Mouse (Mus musculus) urinary bladder, adult 2 months (tissue): ENCODE measurements around the gene Krtap16-1. TPM values are rescaled to one million over a fixed set of nuclear protein-coding genes. Genes with fewer than 3 reads are reported as not detected.
A peak's percentile ranks its signal among the peaks of the same experiment; 100 is the strongest.

ENCODE experiments used
- DNase-seq: peaks from one replicate; pipeline ENCODE4 v3.0.0; 2022; ENCODE audit warnings: low spot score
- polyA plus RNA-seq: library from polyadenylated mRNA; depleted of rRNA; stranded (reverse); fragments of >200 nt; gene quantifications from 2 replicates; pipeline ENCODE4 v1.2.3, GENCODE M21; 2012; rRNA removed

Gene Krtap16-1
- polyA plus RNA-seq: not detected in 2 replicates

GRCm38 (mm10) chr11:99986180-99986647 lies at the start of gene Krtap16-1:
Gene Krtap16-1 (minus strand): TSS chr11:99986597.
- no peak for DNase-seq

- DNase-seq: no peak
Measured at GRCm38 (mm10) chr11:100029768-100030167, 43.4 kb upstream of the Krtap16-1 start, which contains the start of gene Krt33b. Gene Krt33b (minus strand): TSS chr11:100029868.

GRCm38 (mm10) chr11:100021438-100021837 lies 35.0 kb upstream of the Krtap16-1 start:
- DNase-seq: no peak

- no peak for DNase-seq
Measured at GRCm38 (mm10) chr11:100019466-100019865, 33.1 kb upstream of the Krtap16-1 start.

GRCm38 (mm10) chr11:100016112-100016511 lies 29.7 kb upstream of the Krtap16-1 start, which contains the start of gene Krt33a:
Gene Krt33a (minus strand): TSS chr11:100016212.
- DNase-seq: no peak

GRCm38 (mm10) chr11:100013691-100014171 lies 27.3 kb upstream of the Krtap16-1 start:
- DNase-seq: peak; percentile 40

GRCm38 (mm10) chr11:100010682-100011081 lies 24.3 kb upstream of the Krtap16-1 start:
- no peak for DNase-seq

GRCm38 (mm10) chr11:100008336-100008735 lies 21.9 kb upstream of the Krtap16-1 start:
- DNase-seq: no peak

GRCm38 (mm10) chr11:100006624-100007023 lies 20.2 kb upstream of the Krtap16-1 start:
- no peak for DNase-seq

- DNase-seq: no peak
Measured at GRCm38 (mm10) chr11:100005905-100006304, 19.5 kb upstream of the Krtap16-1 start.

GRCm38 (mm10) chr11:100004846-100005245 lies 18.4 kb upstream of the Krtap16-1 start:
- DNase-seq: no peak

- no peak for DNase-seq
Measured at GRCm38 (mm10) chr11:99999091-99999490, 12.7 kb upstream of the Krtap16-1 start.

- no peak for DNase-seq
Measured at GRCm38 (mm10) chr11:99994384-99994661, 7.9 kb upstream of the Krtap16-1 start.

GRCm38 (mm10) chr11:99993620-99994383 lies 7.4 kb upstream of the Krtap16-1 start, which contains the start of gene Krtap17-1:
Gene Krtap17-1 (minus strand): TSS chr11:99993994.
- DNase-seq: no peak

- DNase-seq: no peak
Measured at GRCm38 (mm10) chr11:99990571-99990970, 4.2 kb upstream of the Krtap16-1 start.

- no peak for DNase-seq
Measured at GRCm38 (mm10) chr11:99989881-99990405, 3.5 kb upstream of the Krtap16-1 start.

GRCm38 (mm10) chr11:99988530-99988929 lies 2.1 kb upstream of the Krtap16-1 start:
- DNase-seq: no peak

- DNase-seq: no peak
Measured at GRCm38 (mm10) chr11:99985291-99986092, 905 bp downstream of the Krtap16-1 start.

GRCm38 (mm10) chr11:99983442-99983841 lies 3.0 kb downstream of the Krtap16-1 start:
- DNase-seq: no peak

GRCm38 (mm10) chr11:99982731-99983130 lies 3.7 kb downstream of the Krtap16-1 start:
- no peak for DNase-seq

GRCm38 (mm10) chr11:99978953-99979352 lies 7.4 kb downstream of the Krtap16-1 start, which contains the start of gene Krtap29-1:
Gene Krtap29-1 (minus strand): TSS chr11:99979053.
- DNase-seq: no peak

GRCm38 (mm10) chr11:99965961-99966360 lies 20.4 kb downstream of the Krtap16-1 start:
- DNase-seq: no peak
